Mouse (Mus musculus): ENCODE data around the gene Trim23. TPM values are rescaled to one million over a fixed set of nuclear protein-coding genes. Genes with fewer than 3 reads are reported as not detected.

Gene Trim23
- polyA plus RNA-seq, 1 experiment from 2014 or later: 19.7 TPM

- Histone ChIP-seq H3K4me3 (ENCODE audit: low read length) (peak overlapping the region; percentile 73), H3K4me1 (ENCODE audit: insufficient read depth, low read length) (peaks cover 17% of the 10 kb centered on the region), H3K27ac (ENCODE audit: low read length) (peak overlapping the region; percentile 52), H3K4me2 (replicated peaks; ENCODE audit: low read depth, low read length) (peak overlapping the region; percentile 53), H3K9ac (replicated peaks; ENCODE audit: low read length) (peak overlapping the region; percentile 80), H3K9me3 (ENCODE audit: low read length) (no peaks in the 10 kb centered on the region), H3K27me3 (ENCODE audit: insufficient read depth, low read length) (no peaks in the 10 kb centered on the region), H3K36me3 (ENCODE audit: insufficient read depth, low read length) (0 out of 2 replicates have a peak, but pooled peaks cover 5% of the 10 kb centered on the region)
- no peak for ATAC-seq (ENCODE audit: low FRiP score, low TSS enrichment)
- 5% methylated on average over 15 of the region's 15 CpGs for WGBS
Measured at GRCm38 (mm10) chr13:104229181-104229580, 50.6 kb downstream of the Trim23 start.

Other genes with a start within 250 kb of the Trim23 start
- 19.7 and 20.5 TPM in 2 replicates for gene Nln, start 69.2 kb upstream of the Trim23 start, polyA plus RNA-seq (2015; fragmentation: Nextera tagmentation; extraction: Ambion mirVana)
- 6.7 and 7.1 TPM in 2 replicates for gene Sgtb, start 69.1 kb upstream of the Trim23 start, polyA plus RNA-seq (2015; fragmentation: Nextera tagmentation; extraction: Ambion mirVana)
- 60.5 and 62.7 TPM in 2 replicates for gene Trappc13, start 328 bp upstream of the Trim23 start, polyA plus RNA-seq (2015; fragmentation: Nextera tagmentation; extraction: Ambion mirVana)
- 58.6 and 62.4 TPM in 2 replicates for gene Cenpk, start 49.8 kb downstream of the Trim23 start, polyA plus RNA-seq (2015; fragmentation: Nextera tagmentation; extraction: Ambion mirVana)
- gene Ppwd1, start 50.0 kb downstream of the Trim23 start, polyA plus RNA-seq (2015; fragmentation: Nextera tagmentation; extraction: Ambion mirVana): 16.7 and 17.9 TPM in 2 replicates
- gene Adamts6, start 109.0 kb downstream of the Trim23 start, polyA plus RNA-seq (2015; fragmentation: Nextera tagmentation; extraction: Ambion mirVana): 1.9 and 3.2 TPM in 2 replicates